Mouse (Mus musculus) neural tube, embryonic 14.5 days (tissue): ENCODE data around the gene Gm20388. TPM values are rescaled to one million over a fixed set of nuclear protein-coding genes. Genes with fewer than 3 reads are reported as not detected.

Source experiments
- ATAC-seq: fragments of 200-750 bp; cut with Nextera tagmentation; 2 replicates; pipeline ENCODE4 v1.8.0; 2017; ENCODE audit warnings: low read depth, mild to moderate bottlenecking, moderate TSS enrichment, moderate library complexity
- H3K27ac ChIP-seq: fragments of 300-500 bp; sonication (generic); 2 replicates; pipeline ENCODE4 v1.5.1; 2014; ENCODE audit warnings: low read depth, mild to moderate bottlenecking, control low read depth, low read length, moderate library complexity, mixed read lengths
- H3K27me3 ChIP-seq: fragments of 300-500 bp; sonication (generic); 2 replicates; pipeline ENCODE4 v1.6.1; 2014; ENCODE audit warnings: low read length; ENCODE audit not compliant: control insufficient read depth, insufficient read depth
- H3K36me3 ChIP-seq: fragments of 300-500 bp; sonication (generic); 2 replicates; pipeline ENCODE4 v1.6.1; 2014; ENCODE audit warnings: low read length, mixed read lengths; ENCODE audit not compliant: control insufficient read depth, insufficient read depth
- H3K4me1 ChIP-seq: fragments of 300-500 bp; sonication (generic); 2 replicates; pipeline ENCODE4 v1.6.1; 2014; ENCODE audit warnings: low read length; ENCODE audit not compliant: control insufficient read depth, insufficient read depth
- H3K4me2 ChIP-seq: fragments of 300-500 bp; sonication (generic); 2 replicates; pipeline ENCODE4 v1.6.1; 2014; ENCODE audit warnings: mild to moderate bottlenecking, low read depth, low read length, control low read depth
- H3K4me3 ChIP-seq: fragments of 300-500 bp; sonication (generic); 2 replicates; pipeline ENCODE4 v1.5.1; 2014; ENCODE audit warnings: low read depth, low read length, control low read depth, mixed read lengths
- H3K9ac ChIP-seq: fragments of 300-500 bp; sonication (generic); replicated peaks from 2 replicates; pipeline ENCODE4 v1.6.1; 2014; ENCODE audit warnings: low read depth, mild to moderate bottlenecking, control low read depth, low read length, mixed read lengths
- H3K9me3 ChIP-seq: fragments of 300-500 bp; sonication (generic); 2 replicates; pipeline ENCODE4 v1.6.1; 2016; ENCODE audit warnings: low read length; ENCODE audit not compliant: control insufficient read depth
- WGBS: fragments of 180-500 bp; shearing (Covaris S2); extraction: QIAGEN DNeasy Blood & Tissue Kit; methylation state at CpG from one replicate; pipeline ENCODE4 v1.1.7; 2014; 5-methylcytosine and 5-hydroxymethylcytosine counted together
- polyA plus RNA-seq: library from polyadenylated mRNA; unstranded; fragments of >200 nt; fragmentation: Nextera tagmentation; extraction: Ambion mirVana; gene quantifications from 2 replicates; pipeline ENCODE4 v1.2.1, GENCODE M21; 2014

Gm20388 gene
- polyA plus RNA-seq, 1 experiment from 2014 or later, result 10.3 TPM

DNA sequence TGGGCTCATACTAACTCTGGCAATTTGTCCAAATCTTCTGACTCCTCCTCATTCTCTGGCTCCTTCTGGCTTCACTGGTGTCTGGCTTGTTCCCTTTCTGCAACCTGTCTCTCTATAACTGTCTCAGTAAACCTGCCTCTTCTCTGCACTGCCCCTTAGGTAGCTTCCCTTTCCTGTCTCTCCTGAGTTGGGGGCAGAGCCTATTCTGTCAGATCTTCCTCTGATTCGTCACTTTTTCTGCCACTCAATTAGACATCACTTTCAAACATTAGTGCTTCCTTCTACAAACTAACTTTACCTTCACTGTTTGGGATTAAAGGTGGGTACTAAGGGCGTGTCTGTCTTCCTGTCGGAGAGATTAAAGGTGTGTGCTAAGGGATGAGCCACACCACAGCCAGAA, 2430.1 kb downstream of the Gm20388 start:
- H3K27ac ChIP-seq, result no peak overlapping the region
- H3K9ac ChIP-seq, result no peak overlapping the region
- H3K4me3 ChIP-seq, result no peak overlapping the region
- H3K4me2 ChIP-seq, result no peak overlapping the region
- peaks cover 20% of the 10 kb centered on the region for H3K27me3 ChIP-seq
- H3K9me3 ChIP-seq, result no peaks in the 10 kb centered on the region
- H3K4me1 ChIP-seq, result peaks cover 23% of the 10 kb centered on the region
- H3K36me3 ChIP-seq, result no peaks in the 10 kb centered on the region
- ATAC-seq, result no peak
- WGBS, result 88% methylated on average over 3 of the region's 3 CpGs

DNA sequence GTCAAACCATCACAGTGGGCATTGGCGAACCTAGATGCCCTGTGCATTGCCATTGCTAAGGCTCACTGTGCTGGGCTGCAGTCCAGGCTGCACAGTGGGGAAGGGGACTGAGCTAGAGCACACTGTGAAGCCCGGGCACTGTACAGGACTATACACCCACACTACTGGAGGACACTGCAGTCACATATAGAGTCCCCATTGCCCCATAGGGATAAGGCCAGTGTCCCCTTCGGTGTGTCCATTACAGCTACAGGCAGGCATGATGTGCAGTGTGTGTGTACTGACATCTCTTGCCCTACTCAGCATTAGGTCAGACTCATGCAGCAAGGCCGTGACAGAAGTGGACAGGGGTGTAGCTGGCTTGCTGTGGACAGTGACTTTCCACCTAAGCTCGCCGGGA, 2431.1 kb downstream of the Gm20388 start:
- Histone ChIP-seq H3K27me3 (peaks cover 18% of the 10 kb centered on the region), H3K36me3 (no peaks in the 10 kb centered on the region), H3K4me2 (no peak overlapping the region), H3K4me3 (no peak overlapping the region), H3K27ac (no peak overlapping the region), H3K4me1 (peaks cover 16% of the 10 kb centered on the region), H3K9ac (0 out of 2 replicates have a peak overlapping the region, but pooled peaks have one; percentile 2), H3K9me3 (no peaks in the 10 kb centered on the region)
- 88% methylated on average over 6 of the region's 6 CpGs for WGBS
- ATAC-seq, result no peak

DNA sequence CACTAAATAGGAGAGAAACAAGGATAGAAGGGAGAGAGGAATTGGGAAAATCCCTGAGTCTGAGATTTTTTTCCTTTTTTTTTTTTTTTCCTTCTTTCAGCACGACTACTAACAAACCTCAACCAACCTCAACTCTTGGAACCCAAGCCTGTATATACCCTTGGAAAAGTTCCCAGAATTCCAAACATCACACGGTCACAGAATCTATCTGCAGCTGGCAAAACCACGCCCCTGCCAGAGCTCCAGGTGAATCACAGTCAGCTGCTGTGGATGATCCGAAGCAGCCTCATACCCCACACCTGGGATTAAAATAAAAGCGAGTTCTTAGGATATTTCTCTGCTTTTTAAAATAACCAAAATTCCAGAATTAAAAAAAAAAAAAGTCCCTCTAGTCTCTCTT, 2431.7 kb downstream of the Gm20388 start:
- Histone ChIP-seq H3K4me1 (peaks cover 15% of the 10 kb centered on the region), H3K9ac (no peak overlapping the region), H3K4me2 (no peak overlapping the region), H3K9me3 (no peaks in the 10 kb centered on the region), H3K36me3 (no peaks in the 10 kb centered on the region), H3K27me3 (peaks cover 12% of the 10 kb centered on the region), H3K4me3 (no peak overlapping the region), H3K27ac (no peak overlapping the region)
- ATAC-seq, result no peak
- WGBS, result 50% methylated on average over 5 of the region's 5 CpGs

DNA sequence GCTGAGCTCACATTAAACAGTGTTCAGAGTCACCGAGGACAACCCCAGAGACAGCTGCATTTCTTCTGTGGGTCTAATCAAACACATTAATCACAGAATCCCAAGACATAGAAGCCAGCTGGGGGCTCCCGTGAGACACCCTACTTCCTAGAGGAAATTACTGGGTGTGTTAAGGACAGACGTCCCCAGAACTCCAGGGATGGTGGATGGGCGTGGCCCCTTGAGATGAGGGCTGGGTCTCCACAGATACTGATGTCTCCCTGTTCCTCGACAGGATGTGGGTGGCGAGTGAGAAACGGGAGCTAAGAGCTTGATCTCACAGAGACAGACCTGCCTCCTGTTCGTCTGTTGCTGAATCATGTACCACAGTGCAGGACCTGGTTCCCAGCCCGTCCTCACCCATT, 2432.2 kb downstream of the Gm20388 start:
- Histone ChIP-seq H3K27me3 (peaks cover 9% of the 10 kb centered on the region), H3K4me3 (no peak overlapping the region; the same call in 1 of the 2 replicates), H3K9me3 (no peaks in the 10 kb centered on the region)

GRCm38 (mm10) chr8:122343341-122343740, 2432.7 kb downstream of the Gm20388 start:
- H3K4me1 ChIP-seq, result peaks cover 15% of the 10 kb centered on the region
- H3K36me3 ChIP-seq, result no peaks in the 10 kb centered on the region
- WGBS, result 2% methylated on average over 11 of the region's 11 CpGs
- no peaks in the 10 kb centered on the region for H3K9me3 ChIP-seq
- peak overlapping the region; percentile 36 for H3K4me2 ChIP-seq
- H3K9ac ChIP-seq, result no peak overlapping the region
- no peak overlapping the region; the same call in 1 of the 2 replicates for H3K4me3 ChIP-seq
- peaks cover 4% of the 10 kb centered on the region; the same call in 1 of the 2 replicates for H3K27me3 ChIP-seq
- no peak overlapping the region for H3K27ac ChIP-seq
- no peak for ATAC-seq

More for the DNA sequence above, 2432.2 kb downstream of the Gm20388 start:
- no peak overlapping the region for H3K9ac ChIP-seq
- no peaks in the 10 kb centered on the region for H3K36me3 ChIP-seq
- no peak for ATAC-seq
- H3K27ac ChIP-seq, result no peak overlapping the region
- H3K4me1 ChIP-seq, result peaks cover 15% of the 10 kb centered on the region
- peak overlapping the region; percentile 36; the same call in 1 of the 2 replicates for H3K4me2 ChIP-seq
- 4% methylated on average over 9 of the region's 9 CpGs for WGBS

DNA sequence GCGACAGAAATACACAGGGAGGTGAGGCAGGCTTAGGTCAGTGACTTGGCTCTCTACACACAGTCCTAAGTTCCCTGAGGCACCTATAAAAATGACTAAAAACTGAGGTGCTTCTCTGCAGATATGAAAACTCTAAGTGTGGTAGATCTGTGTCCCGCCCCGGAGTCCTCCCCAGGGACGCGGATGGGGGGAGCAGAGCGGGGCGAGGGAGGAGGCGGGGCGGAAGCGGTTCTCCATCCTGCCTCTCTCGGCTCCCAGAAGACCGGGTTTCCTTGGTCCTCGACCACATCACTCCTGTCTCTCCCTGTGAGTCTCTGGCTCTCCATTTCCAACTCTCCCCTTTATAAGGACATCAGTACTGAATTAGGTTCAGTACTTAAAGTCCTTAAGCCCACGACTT, 2433.1 kb downstream of the Gm20388 start:
- H3K4me1 ChIP-seq, result peaks cover 15% of the 10 kb centered on the region
- no peaks in the 10 kb centered on the region for H3K9me3 ChIP-seq
- H3K27ac ChIP-seq, result no peak overlapping the region
- 0% methylated on average over 14 of the region's 14 CpGs for WGBS
- ATAC-seq, result no peak
- no peak overlapping the region for H3K9ac ChIP-seq
- H3K4me3 ChIP-seq, result no peak overlapping the region; the same call in 1 of the 2 replicates
- H3K4me2 ChIP-seq, result peak overlapping the region; percentile 36
- H3K27me3 ChIP-seq, result 0 out of 2 replicates have a peak, but pooled peaks cover 4% of the 10 kb centered on the region
- H3K36me3 ChIP-seq, result no peaks in the 10 kb centered on the region

- Histone ChIP-seq H3K4me1 (peaks cover 15% of the 10 kb centered on the region), H3K27ac (no peak overlapping the region), H3K4me3 (no peak overlapping the region), H3K9me3 (no peaks in the 10 kb centered on the region), H3K9ac (no peak overlapping the region), H3K27me3 (0 out of 2 replicates have a peak, but pooled peaks cover 4% of the 10 kb centered on the region), H3K4me2 (no peak overlapping the region), H3K36me3 (no peaks in the 10 kb centered on the region)
- WGBS, result 0% methylated on average over 2 of the region's 5 CpGs
- ATAC-seq, result no peak
Observed at GRCm38 (mm10) chr8:122344219-122344618, 2433.6 kb downstream of the Gm20388 start.

- ATAC-seq, result no peak
- H3K27ac ChIP-seq, result no peak overlapping the region
- H3K4me2 ChIP-seq, result no peak overlapping the region
- H3K36me3 ChIP-seq, result no peaks in the 10 kb centered on the region
- no peak overlapping the region for H3K4me3 ChIP-seq
- no peaks in the 10 kb centered on the region for H3K9me3 ChIP-seq
- H3K4me1 ChIP-seq, result peaks cover 15% of the 10 kb centered on the region
- H3K27me3 ChIP-seq, result 0 out of 2 replicates have a peak, but pooled peaks cover 4% of the 10 kb centered on the region
- H3K9ac ChIP-seq, result no peak overlapping the region
- WGBS, result 54% methylated on average over 12 of the region's 12 CpGs
Observed at GRCm38 (mm10) chr8:122345181-122346095, 2434.8 kb downstream of the Gm20388 start.
